Mouse (Mus musculus): ENCODE results near the gene Tas2r137.

Tas2r137 gene

DNA sequence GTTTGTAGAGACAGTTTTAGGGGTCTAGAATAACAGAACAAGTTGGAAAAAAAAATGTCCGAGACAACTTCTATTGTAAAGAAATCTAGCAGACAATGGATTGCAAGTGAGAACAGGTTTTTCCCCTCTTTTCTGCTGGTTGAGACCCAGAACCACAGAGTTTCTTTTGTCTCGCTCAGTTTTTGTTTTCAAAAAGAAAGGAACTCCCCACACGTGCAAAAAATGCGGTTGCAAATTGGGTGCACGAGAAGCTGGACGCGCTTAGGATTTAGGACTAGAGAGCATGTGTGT lies 19.4 kb upstream of the Tas2r137 start:
- Histone ChIP-seq H3K27me3 (ENCODE audit: insufficient read depth, low read length) (no peaks in the 10 kb centered on the region), H3K9me3 (ENCODE audit: low read length) (no peaks in the 10 kb centered on the region), H3K4me1 (replicated peaks; ENCODE audit: low read depth, low read length) (peaks cover 20% of the 10 kb centered on the region), H3K4me3 (replicated peaks; ENCODE audit: low read length) (peak overlapping the region; percentile 93), H3K36me3 (ENCODE audit: insufficient read depth, low read length) (peaks cover 38% of the 10 kb centered on the region)
- TF ChIP-seq NANOG (IDR thresholded peaks at IDR 0.05; ENCODE audit: borderline replicate concordance, low read length), result no peak
- no peak for TF ChIP-seq POU5F1 (IDR thresholded peaks at IDR 0.05; ENCODE audit: borderline replicate concordance, low read length)
- no peak for TF ChIP-seq CTCF (conservative IDR thresholded peaks at IDR 0.05; ENCODE audit: low read length)

GRCm38 (mm10) chr6:40476132-40476531 lies 14.9 kb upstream of the Tas2r137 start:
- no peaks in the 10 kb centered on the region for H3K9me3 ChIP-seq (ENCODE audit: low read length)
- peaks cover 14% of the 10 kb centered on the region for H3K4me1 ChIP-seq (replicated peaks; ENCODE audit: low read depth, low read length)
- TF ChIP-seq CTCF (conservative IDR thresholded peaks at IDR 0.05; ENCODE audit: low read length), result no peak
- no peak for TF ChIP-seq POU5F1 (IDR thresholded peaks at IDR 0.05; ENCODE audit: borderline replicate concordance, low read length)
- TF ChIP-seq NANOG (IDR thresholded peaks at IDR 0.05; ENCODE audit: borderline replicate concordance, low read length), result no peak
- H3K4me3 ChIP-seq (replicated peaks; ENCODE audit: low read length), result no peak overlapping the region
- no peaks in the 10 kb centered on the region for H3K27me3 ChIP-seq (ENCODE audit: insufficient read depth, low read length)
- H3K36me3 ChIP-seq (ENCODE audit: insufficient read depth, low read length), result peaks cover 69% of the 10 kb centered on the region

DNA sequence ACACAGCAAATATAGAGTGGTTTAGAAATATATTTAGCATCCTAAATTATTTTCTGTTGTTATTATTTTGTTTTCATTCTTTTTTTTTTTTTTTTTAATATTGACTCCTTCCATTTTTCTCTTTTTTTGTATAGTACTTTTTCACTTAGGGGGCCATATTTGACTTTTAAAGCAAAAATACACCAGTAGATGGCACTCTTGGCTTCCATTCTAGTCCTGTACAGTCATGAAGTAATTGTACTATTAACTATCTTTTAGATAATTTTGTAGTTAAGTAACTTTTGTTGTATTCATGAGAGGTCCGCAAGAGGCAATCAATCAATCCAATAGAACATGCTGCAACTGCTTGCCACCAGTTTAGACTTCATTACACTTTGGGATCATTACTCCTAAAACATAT lies 11.3 kb upstream of the Tas2r137 start:
- no peak for TF ChIP-seq POU5F1 (IDR thresholded peaks at IDR 0.05; ENCODE audit: borderline replicate concordance, low read length)
- TF ChIP-seq NANOG (IDR thresholded peaks at IDR 0.05; ENCODE audit: borderline replicate concordance, low read length), result no peak
- TF ChIP-seq CTCF (conservative IDR thresholded peaks at IDR 0.05; ENCODE audit: low read length), result no peak; the same call in 1 of the 2 replicates
- H3K9me3 ChIP-seq (ENCODE audit: low read length), result no peaks in the 10 kb centered on the region
- no peaks in the 10 kb centered on the region for H3K4me1 ChIP-seq (replicated peaks; ENCODE audit: low read depth, low read length)
- H3K27me3 ChIP-seq (ENCODE audit: insufficient read depth, low read length), result no peaks in the 10 kb centered on the region
- H3K4me3 ChIP-seq (replicated peaks; ENCODE audit: low read length), result no peak overlapping the region
- H3K36me3 ChIP-seq (ENCODE audit: insufficient read depth, low read length), result peaks cover 86% of the 10 kb centered on the region

DNA sequence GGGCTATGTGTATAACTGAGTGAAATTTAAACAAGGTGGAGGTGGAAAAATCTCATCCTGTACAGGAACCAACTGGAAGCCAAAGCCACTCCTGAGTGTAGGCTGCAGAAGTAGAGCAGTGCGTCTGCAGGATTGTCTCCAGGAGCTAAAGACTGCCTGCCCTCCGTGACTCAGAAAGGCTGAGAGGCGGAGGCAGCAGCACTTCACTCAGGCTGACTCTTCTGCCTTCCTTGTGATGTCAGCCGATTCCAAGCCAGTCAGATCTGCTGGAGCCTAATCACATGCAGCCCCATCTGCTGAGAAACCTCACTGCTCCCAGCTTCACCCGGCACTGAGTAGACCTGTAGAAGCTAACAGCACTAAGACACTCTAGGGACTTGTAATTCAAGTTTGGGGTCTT lies 8.7 kb upstream of the Tas2r137 start:
- Histone ChIP-seq H3K36me3 (ENCODE audit: insufficient read depth, low read length) (peaks cover 77% of the 10 kb centered on the region), H3K4me3 (replicated peaks; ENCODE audit: low read length) (no peak overlapping the region), H3K9me3 (ENCODE audit: low read length) (no peaks in the 10 kb centered on the region), H3K4me1 (replicated peaks; ENCODE audit: low read depth, low read length) (no peaks in the 10 kb centered on the region), H3K27me3 (ENCODE audit: insufficient read depth, low read length) (no peaks in the 10 kb centered on the region)
- TF ChIP-seq CTCF (conservative IDR thresholded peaks at IDR 0.05; ENCODE audit: low read length), result no peak
- no peak for TF ChIP-seq NANOG (IDR thresholded peaks at IDR 0.05; ENCODE audit: borderline replicate concordance, low read length)
- no peak for TF ChIP-seq POU5F1 (IDR thresholded peaks at IDR 0.05; ENCODE audit: borderline replicate concordance, low read length)

DNA sequence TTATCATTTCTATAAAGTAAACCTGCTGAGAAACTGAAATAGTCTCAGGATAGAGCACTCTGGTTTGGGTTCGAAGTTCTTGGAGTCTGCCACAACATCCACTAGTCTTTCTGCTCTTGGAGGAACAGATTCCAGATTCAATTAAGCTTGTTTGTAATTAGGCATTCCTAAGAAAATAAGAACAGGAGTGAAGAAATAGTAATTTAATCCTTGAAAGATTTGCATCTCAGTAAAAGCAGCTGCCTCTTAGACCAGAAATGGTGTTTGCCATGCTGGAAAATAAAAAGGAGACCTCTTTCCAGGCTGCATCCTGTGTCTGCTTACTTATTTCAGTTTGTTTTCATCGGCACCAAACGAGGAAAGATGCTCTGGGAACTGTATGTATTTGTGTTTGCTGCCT lies 2.2 kb downstream of the Tas2r137 start, which contains the start of gene Tas2r108:
Gene Tas2r108 (plus strand): TSS at position 301 of the 400 bp plus-strand sequence.
- H3K9me3 ChIP-seq (ENCODE audit: low read length), result no peaks in the 10 kb centered on the region
- no peaks in the 10 kb centered on the region for H3K36me3 ChIP-seq (ENCODE audit: insufficient read depth, low read length)
- no peaks in the 10 kb centered on the region for H3K4me1 ChIP-seq (replicated peaks; ENCODE audit: low read depth, low read length)
- no peak for TF ChIP-seq POU5F1 (IDR thresholded peaks at IDR 0.05; ENCODE audit: borderline replicate concordance, low read length)
- no peak for TF ChIP-seq CTCF (conservative IDR thresholded peaks at IDR 0.05; ENCODE audit: low read length)
- TF ChIP-seq NANOG (IDR thresholded peaks at IDR 0.05; ENCODE audit: borderline replicate concordance, low read length), result no peak
- no peak within 1 kb of the TSS for H3K4me3 ChIP-seq (replicated peaks; ENCODE audit: low read length)
- no peaks in the 10 kb centered on the region for H3K27me3 ChIP-seq (ENCODE audit: insufficient read depth, low read length)

GRCm38 (mm10) chr6:40519408-40519807 lies 28.4 kb downstream of the Tas2r137 start, which contains the start of gene Prss37:
TSS of gene Prss37 (minus strand) at chr6:40519508.
- Histone ChIP-seq H3K27me3 (ENCODE audit: insufficient read depth, low read length) (no peaks in the 10 kb centered on the region), H3K36me3 (ENCODE audit: insufficient read depth, low read length) (no peaks in the 10 kb centered on the region), H3K4me1 (replicated peaks; ENCODE audit: low read depth, low read length) (no peaks in the 10 kb centered on the region), H3K9me3 (ENCODE audit: low read length) (no peaks in the 10 kb centered on the region), H3K4me3 (replicated peaks; ENCODE audit: low read length) (no peak within 1 kb of the TSS)
- TF ChIP-seq POU5F1 (IDR thresholded peaks at IDR 0.05; ENCODE audit: borderline replicate concordance, low read length) (no peak), CTCF (conservative IDR thresholded peaks at IDR 0.05; ENCODE audit: low read length) (no peak), NANOG (IDR thresholded peaks at IDR 0.05; ENCODE audit: borderline replicate concordance, low read length) (no peak)
